Mouse (Mus musculus) lung, adult 18-20 months (tissue): ENCODE results near the gene Pusl1.

Experiments
- DNase-seq, 2 experiments: peaks; one replicate each; pipeline ENCODE4 v3.0.0; 2022; ENCODE audit warnings: mixed read lengths in 2 of 2

Gene Pusl1

GRCm38 (mm10) chr4:155891551-155892001 lies at the start of gene Pusl1, which contains the start of gene Acap3:
Pusl1 (minus strand) TSS chr4:155891781.
Acap3 (plus strand) TSS chr4:155891822.
- DNase-seq, result peak; percentile 93 to 95

GRCm38 (mm10) chr4:155932031-155932430 lies 40.5 kb upstream of the Pusl1 start:
- no peak for DNase-seq

GRCm38 (mm10) chr4:155908751-155909150 lies 17.2 kb upstream of the Pusl1 start:
- no peak for DNase-seq

GRCm38 (mm10) chr4:155908281-155908680 lies 16.7 kb upstream of the Pusl1 start:
- peak in 1 of 2 experiments; percentile 2 for DNase-seq

GRCm38 (mm10) chr4:155907003-155907402 lies 15.4 kb upstream of the Pusl1 start:
- no peak for DNase-seq

- DNase-seq, result peak in 1 of 2 experiments; percentile 2
Measured at GRCm38 (mm10) chr4:155906125-155906524, 14.5 kb upstream of the Pusl1 start.

GRCm38 (mm10) chr4:155905634-155906033 lies 14.1 kb upstream of the Pusl1 start:
- no peak for DNase-seq

- DNase-seq, result peak in 1 of 2 experiments; percentile 2
Measured at GRCm38 (mm10) chr4:155904318-155905102, 12.9 kb upstream of the Pusl1 start.

- DNase-seq, result peak in 1 of 2 experiments; percentile 2
Measured at GRCm38 (mm10) chr4:155903246-155903645, 11.7 kb upstream of the Pusl1 start.

- DNase-seq, result peak; percentile 22 to 44
Measured at GRCm38 (mm10) chr4:155901205-155901604, 9.6 kb upstream of the Pusl1 start.

GRCm38 (mm10) chr4:155899355-155899754 lies 7.8 kb upstream of the Pusl1 start:
- DNase-seq, result peak in 1 of 2 experiments; percentile 1

- no peak for DNase-seq
Measured at GRCm38 (mm10) chr4:155898318-155898717, 6.7 kb upstream of the Pusl1 start.

- DNase-seq, result peak in 1 of 2 experiments; percentile 4
Measured at GRCm38 (mm10) chr4:155896461-155896860, 4.9 kb upstream of the Pusl1 start.

GRCm38 (mm10) chr4:155895826-155896225 lies 4.2 kb upstream of the Pusl1 start:
- DNase-seq, result peak in 1 of 2 experiments; percentile 4

- DNase-seq, result peak; percentile 53 to 66
Measured at GRCm38 (mm10) chr4:155895216-155895615, 3.6 kb upstream of the Pusl1 start.

- DNase-seq, result peak; percentile 85 to 89
Measured at GRCm38 (mm10) chr4:155894311-155894881, 2.8 kb upstream of the Pusl1 start.

GRCm38 (mm10) chr4:155893212-155893690 lies 1.7 kb upstream of the Pusl1 start:
- DNase-seq, result peak in 1 of 2 experiments; percentile 3

- peak; percentile 34 to 38 for DNase-seq
Measured at GRCm38 (mm10) chr4:155892438-155893211, 1.0 kb upstream of the Pusl1 start.

GRCm38 (mm10) chr4:155892017-155892416 lies 436 bp upstream of the Pusl1 start:
- DNase-seq, result peak; percentile 80 to 85

- DNase-seq, result no peak
Measured at GRCm38 (mm10) chr4:155891011-155891471, 540 bp downstream of the Pusl1 start.

GRCm38 (mm10) chr4:155889316-155889715 lies 2.3 kb downstream of the Pusl1 start:
- DNase-seq, result no peak

- DNase-seq, result no peak
Measured at GRCm38 (mm10) chr4:155888181-155888580, 3.4 kb downstream of the Pusl1 start.

GRCm38 (mm10) chr4:155887674-155888073 lies 3.9 kb downstream of the Pusl1 start:
- no peak for DNase-seq
